Mouse (Mus musculus) intestine, postnatal 0 days (tissue): ENCODE measurements around the gene Eml4. TPM values are rescaled to one million over a fixed set of nuclear protein-coding genes. Genes with fewer than 3 reads are reported as not detected.

Experiments
- ATAC-seq: fragments of 200-750 bp; cut with Nextera tagmentation; 2 replicates; pipeline ENCODE4 v1.8.0; 2017; ENCODE audit warnings: mild to moderate bottlenecking, moderate TSS enrichment, moderate library complexity
- H3K27ac ChIP-seq: fragments of 300-500 bp; sonication (generic); 2 replicates; pipeline ENCODE4 v1.5.1; 2014; ENCODE audit warnings: mild to moderate bottlenecking, low read depth, low read length, moderate library complexity
- H3K27me3 ChIP-seq: fragments of 300-500 bp; sonication (generic); replicated peaks from 2 replicates; pipeline ENCODE4 v1.6.1; 2014; ENCODE audit warnings: low read length, mixed read lengths; ENCODE audit not compliant: control insufficient read depth, insufficient read depth
- H3K36me3 ChIP-seq: fragments of 300-500 bp; sonication (generic); 2 replicates; pipeline ENCODE4 v1.6.1; 2014; ENCODE audit warnings: mild to moderate bottlenecking, moderate library complexity; ENCODE audit not compliant: control insufficient read depth, insufficient read depth
- H3K4me1 ChIP-seq: fragments of 300-500 bp; sonication (generic); replicated peaks from 2 replicates; pipeline ENCODE4 v1.6.1; 2014; ENCODE audit warnings: antibody characterized with exemption, low read length, mixed read lengths; ENCODE audit not compliant: control insufficient read depth, insufficient read depth
- H3K4me2 ChIP-seq: fragments of 300-500 bp; sonication (generic); replicated peaks from 2 replicates; pipeline ENCODE4 v1.6.1; 2014; ENCODE audit warnings: low read depth, mild to moderate bottlenecking, moderate library complexity
- H3K4me3 ChIP-seq: fragments of 300-500 bp; sonication (generic); 2 replicates; pipeline ENCODE4 v1.5.1; 2014; ENCODE audit warnings: low read depth, low read length
- H3K9ac ChIP-seq: fragments of 300-500 bp; sonication (generic); 2 replicates; pipeline ENCODE4 v1.6.1; 2014; ENCODE audit warnings: mild to moderate bottlenecking, low read depth, low read length
- H3K9me3 ChIP-seq: fragments of 300-500 bp; sonication (generic); 2 replicates; pipeline ENCODE4 v1.6.1; 2016; ENCODE audit warnings: mixed run types; ENCODE audit not compliant: control insufficient read depth
- CTCF ChIP-seq: sonication (generic); IDR thresholded peaks from 2 replicates; pipeline ENCODE4 v1.5.1; 2016; ENCODE audit warnings: low read depth, mild to moderate bottlenecking, control low read depth, antibody characterized with exemption, moderate library complexity
- WGBS: fragments of 180-500 bp; shearing (Covaris S2); extraction: QIAGEN DNeasy Blood & Tissue Kit; methylation state at CpG from one replicate; pipeline ENCODE4 v1.1.7; 2014; 5-methylcytosine and 5-hydroxymethylcytosine counted together
- polyA plus RNA-seq: library from polyadenylated mRNA; unstranded; fragments of >200 nt; fragmentation: Nextera tagmentation; extraction: Ambion mirVana; gene quantifications from 2 replicates; pipeline ENCODE4 v1.2.1, GENCODE M21; 2015

Gene Eml4
- polyA plus RNA-seq, 1 experiment from 2014 or later = 13.2 TPM

DNA sequence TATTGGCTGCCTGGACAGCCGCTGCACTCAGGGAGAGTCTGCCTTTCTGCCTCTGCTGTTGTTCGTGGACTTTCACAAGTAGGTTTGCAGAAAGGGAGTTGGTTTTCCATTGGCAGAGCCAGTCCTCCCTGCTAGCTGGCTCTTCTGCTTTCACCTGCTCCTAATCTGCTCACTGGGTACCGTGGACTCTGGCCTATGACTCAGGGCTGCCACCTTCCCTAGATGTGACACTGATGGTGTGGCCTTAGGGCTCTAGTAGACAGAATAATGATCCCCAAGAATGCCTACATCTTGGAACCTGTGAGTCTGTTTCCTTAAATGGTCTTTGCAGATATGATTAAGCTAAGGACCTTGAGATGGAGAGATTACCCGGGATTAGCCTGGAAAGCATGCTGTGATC lies 42.3 kb upstream of the Eml4 start:
- 28% methylated on average over 4 of the region's 4 CpGs for WGBS
- Histone ChIP-seq H3K4me2 (peak overlapping the region; percentile 38; the same call in 1 of the 2 replicates), H3K4me1 (peaks cover 11% of the 10 kb centered on the region; the same call in 1 of the 2 replicates), H3K27ac (peak overlapping the region; percentile 96), H3K27me3 (no peaks in the 10 kb centered on the region), H3K9ac (no peak overlapping the region; the same call in 1 of the 2 replicates), H3K4me3 (no peak overlapping the region), H3K36me3 (no peaks in the 10 kb centered on the region), H3K9me3 (no peaks in the 10 kb centered on the region)
- 0 out of 2 replicates have a peak, but pooled peaks have one; percentile 13 for TF ChIP-seq CTCF
- peak; percentile 86 for ATAC-seq

DNA sequence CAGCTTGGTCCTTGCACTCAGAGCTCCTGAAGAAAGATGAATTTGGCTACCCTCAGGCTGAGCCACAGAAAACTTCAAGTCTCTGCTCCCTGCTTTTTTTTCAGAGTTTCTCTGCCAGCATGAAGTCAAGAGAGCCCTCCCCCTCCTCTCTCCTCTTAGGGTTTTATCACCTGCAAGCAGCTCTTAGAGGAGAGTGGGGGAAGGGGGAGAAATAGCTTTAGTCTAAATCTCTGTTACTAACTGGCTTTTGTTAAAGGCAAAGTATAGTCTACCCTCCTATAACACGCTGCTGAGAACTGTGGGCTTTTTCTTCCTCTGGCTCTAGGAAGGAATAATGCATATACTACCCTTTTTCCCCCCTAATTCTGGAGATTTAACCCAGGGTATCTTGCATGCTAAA lies 41.5 kb upstream of the Eml4 start:
- Histone ChIP-seq H3K9ac (no peak overlapping the region), H3K9me3 (no peaks in the 10 kb centered on the region), H3K27me3 (no peaks in the 10 kb centered on the region), H3K4me3 (no peak overlapping the region), H3K36me3 (no peaks in the 10 kb centered on the region), H3K27ac (peak overlapping the region; percentile 96), H3K4me2 (no peak overlapping the region), H3K4me1 (peaks cover 11% of the 10 kb centered on the region; the same call in 1 of the 2 replicates)
- TF ChIP-seq CTCF = no peak
- WGBS = 42% methylated on average over 1 of the region's 1 CpGs
- no peak for ATAC-seq

DNA sequence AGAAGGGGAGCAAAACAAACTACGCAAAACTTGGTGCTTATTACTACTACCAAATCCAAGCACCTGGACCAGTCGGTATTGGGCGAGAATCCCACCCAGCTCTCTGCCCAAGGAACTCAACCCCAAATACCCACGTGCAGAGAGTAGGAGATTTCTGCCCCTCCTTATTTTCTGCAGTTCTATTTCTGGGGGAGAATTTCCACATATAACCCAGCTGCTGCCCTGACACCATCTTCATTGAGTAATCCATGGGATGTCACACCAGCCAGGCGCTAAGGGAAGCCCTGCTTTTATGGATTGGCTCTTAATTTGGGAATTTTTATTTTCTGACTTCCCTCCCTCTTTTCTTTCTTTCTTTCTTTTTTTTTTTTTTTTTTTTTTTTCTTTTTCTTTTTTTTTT lies 38.9 kb upstream of the Eml4 start:
- H3K4me1 ChIP-seq = peaks cover 13% of the 10 kb centered on the region; the same call in 1 of the 2 replicates
- no peak overlapping the region for H3K27ac ChIP-seq
- no peaks in the 10 kb centered on the region for H3K27me3 ChIP-seq
- TF ChIP-seq CTCF = no peak
- no peaks in the 10 kb centered on the region for H3K36me3 ChIP-seq
- WGBS = 80% methylated on average over 5 of the region's 5 CpGs
- H3K4me3 ChIP-seq = no peak overlapping the region
- no peak for ATAC-seq
- no peak overlapping the region; the same call in 1 of the 2 replicates for H3K4me2 ChIP-seq
- no peak overlapping the region for H3K9ac ChIP-seq
- no peaks in the 10 kb centered on the region for H3K9me3 ChIP-seq

DNA sequence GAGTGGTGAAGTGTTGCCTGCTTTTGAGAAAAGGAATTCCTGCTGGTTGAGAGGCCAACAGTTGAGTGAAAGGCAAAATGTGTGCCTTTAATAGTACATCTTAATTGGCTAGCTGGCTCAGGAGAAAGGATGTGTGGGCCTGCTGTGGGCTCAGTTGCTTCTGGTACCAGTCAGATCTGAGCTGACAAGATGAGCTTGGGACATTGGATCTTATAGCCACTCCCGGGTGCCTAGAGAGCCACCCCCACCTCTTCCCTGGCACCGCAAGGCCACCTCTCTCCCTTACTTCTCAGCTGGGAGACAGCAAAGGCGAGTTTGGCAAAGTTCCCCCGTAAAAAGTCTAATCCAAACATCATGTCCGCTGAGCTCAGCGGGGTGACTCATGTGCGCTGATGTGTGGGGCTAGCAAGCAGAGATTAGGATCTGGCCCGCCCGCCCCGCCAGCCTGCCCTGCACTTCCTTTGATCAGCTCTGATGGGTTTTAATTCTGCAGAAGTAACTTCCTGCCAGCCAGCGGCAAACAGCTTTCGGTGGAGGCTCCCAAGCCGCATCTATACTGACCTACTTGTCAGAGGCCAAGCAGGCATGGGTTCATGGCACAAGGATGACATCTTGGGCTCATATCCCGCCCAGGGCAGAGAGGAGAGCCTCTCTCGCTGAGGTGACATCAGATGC lies 38.4 kb upstream of the Eml4 start:
- H3K4me1 ChIP-seq = peaks cover 13% of the 10 kb centered on the region; the same call in 1 of the 2 replicates
- H3K36me3 ChIP-seq = no peaks in the 10 kb centered on the region
- no peak overlapping the region for H3K4me3 ChIP-seq
- no peaks in the 10 kb centered on the region for H3K27me3 ChIP-seq
- WGBS = 10% methylated on average over 15 of the region's 15 CpGs
- ATAC-seq = no peak
- TF ChIP-seq CTCF = no peak
- H3K9ac ChIP-seq = no peak overlapping the region
- H3K27ac ChIP-seq = no peak overlapping the region; the same call in 1 of the 2 replicates
- no peaks in the 10 kb centered on the region for H3K9me3 ChIP-seq
- peak overlapping the region; percentile 49 for H3K4me2 ChIP-seq

DNA sequence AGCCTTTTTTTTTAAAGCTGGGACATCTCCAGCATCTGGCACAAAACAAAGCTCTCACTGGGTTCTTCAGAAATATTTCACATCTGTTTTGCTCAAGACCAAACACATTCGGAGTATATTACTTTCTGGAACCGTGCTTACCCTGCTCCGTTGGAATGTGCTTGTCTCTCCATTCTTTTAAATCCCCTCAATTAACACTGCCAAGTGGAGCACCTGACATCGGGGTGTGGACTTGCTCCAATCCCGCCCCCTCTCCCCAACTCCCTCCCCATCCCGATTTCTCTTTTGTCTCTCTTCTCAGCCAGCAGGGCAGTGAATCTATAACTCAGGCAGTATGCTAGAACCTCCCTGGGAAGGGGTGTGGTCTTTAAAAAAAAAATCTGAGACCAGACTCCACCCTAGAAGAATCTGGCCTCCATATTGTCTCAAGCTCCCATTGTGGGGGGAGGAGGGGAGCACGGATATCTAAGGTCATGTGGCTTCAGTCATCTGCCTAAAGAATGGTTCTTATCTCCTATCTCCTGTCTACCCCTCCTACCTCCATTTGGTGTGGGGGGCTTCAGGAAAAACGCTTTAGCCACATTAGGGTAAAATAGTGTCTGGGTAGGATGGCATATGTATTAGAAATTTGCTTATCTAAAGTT lies 37.6 kb upstream of the Eml4 start:
- ATAC-seq = no peak
- no peaks in the 10 kb centered on the region for H3K36me3 ChIP-seq
- H3K9ac ChIP-seq = no peak overlapping the region
- 0 out of 2 replicates have a peak, but pooled peaks cover 13% of the 10 kb centered on the region for H3K4me1 ChIP-seq
- no peaks in the 10 kb centered on the region for H3K9me3 ChIP-seq
- H3K27ac ChIP-seq = no peak overlapping the region
- WGBS = 39% methylated on average over 8 of the region's 8 CpGs
- no peak overlapping the region for H3K4me3 ChIP-seq
- no peak for TF ChIP-seq CTCF
- H3K27me3 ChIP-seq = no peaks in the 10 kb centered on the region
- no peak overlapping the region for H3K4me2 ChIP-seq

DNA sequence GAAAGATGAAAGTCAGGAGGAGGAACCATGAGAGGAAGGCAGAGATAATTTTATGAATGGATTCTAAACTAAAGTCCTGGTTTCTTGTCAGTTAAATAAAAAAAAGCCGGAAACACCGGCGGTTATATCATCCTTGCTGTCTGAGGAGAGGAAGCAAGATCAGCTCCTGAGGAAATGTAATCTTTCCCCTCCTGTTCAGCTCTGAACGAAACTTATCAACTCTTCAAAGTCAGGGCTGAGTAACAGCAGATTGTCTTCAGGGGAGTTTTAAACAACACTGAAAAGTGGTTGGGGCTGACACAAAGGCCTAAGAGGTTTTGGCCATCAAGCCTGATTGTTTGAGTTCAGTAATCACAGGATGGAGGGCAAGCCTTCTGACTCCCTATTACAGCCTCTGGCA lies 35.3 kb upstream of the Eml4 start:
- Histone ChIP-seq H3K4me3 (no peak overlapping the region), H3K4me1 (0 out of 2 replicates have a peak, but pooled peaks cover 10% of the 10 kb centered on the region), H3K27ac (peak overlapping the region; percentile 3; the same call in 1 of the 2 replicates), H3K36me3 (no peaks in the 10 kb centered on the region), H3K9ac (no peak overlapping the region), H3K9me3 (no peaks in the 10 kb centered on the region), H3K4me2 (no peak overlapping the region), H3K27me3 (no peaks in the 10 kb centered on the region)
- 28% methylated on average over 4 of the region's 4 CpGs for WGBS
- ATAC-seq = no peak
- no peak for TF ChIP-seq CTCF
